Mouse (Mus musculus): ENCODE measurements around the gene Hoxd10. TPM values are rescaled to one million over a fixed set of nuclear protein-coding genes. Genes with fewer than 3 reads are reported as not detected.

The Hoxd10 gene
- polyA plus RNA-seq, 1 experiment from 2014 or later = not detected

GRCm38 (mm10) chr2:74690338-74690716 is 1.4 kb upstream of the Hoxd10 start:
- Histone ChIP-seq H3K4me1 (replicated peaks; ENCODE audit: control insufficient read depth, insufficient read depth) (no peaks in the 10 kb centered on the region), H3K4me3 (ENCODE audit: low read depth, low read length) (no peak overlapping the region)
- no peak for ATAC-seq (ENCODE audit: low FRiP score, low TSS enrichment)

GRCm38 (mm10) chr2:74691995-74692807 is 477 bp downstream of the Hoxd10 start:
- 6% methylated on average over 35 of the region's 35 CpGs for WGBS
- no peak overlapping the region for H3K4me2 ChIP-seq (replicated peaks; ENCODE audit: low read depth)

More at GRCm38 (mm10) chr2:74690338-74690716, 1.4 kb upstream of the Hoxd10 start:
- H3K4me2 ChIP-seq (replicated peaks; ENCODE audit: low read depth) = no peak overlapping the region
- 9% methylated on average over 8 of the region's 8 CpGs for WGBS
- TF ChIP-seq CTCF (IDR thresholded peaks at IDR 0.05; ENCODE audit: low read depth) (no peak), EP300 (optimal IDR thresholded peaks at IDR 0.05) (no peak)
- peaks cover 40% of the 10 kb centered on the region for H3K27me3 ChIP-seq (ENCODE audit: control insufficient read depth, insufficient read depth, low read length)
- H3K9ac ChIP-seq (ENCODE audit: low read length) = no peak overlapping the region
- H3K36me3 ChIP-seq (ENCODE audit: control insufficient read depth, insufficient read depth, low read length) = no peaks in the 10 kb centered on the region
- no peaks in the 10 kb centered on the region for H3K9me3 ChIP-seq (ENCODE audit: control insufficient read depth, low read length)
- H3K27ac ChIP-seq (replicated peaks) = no peak overlapping the region
- DNase-seq (ENCODE audit: low spot score) = no peak

GRCm38 (mm10) chr2:74692808-74693431 is 1.2 kb downstream of the Hoxd10 start:
- no peak overlapping the region for H3K4me2 ChIP-seq (replicated peaks; ENCODE audit: low read depth)
- H3K36me3 ChIP-seq (ENCODE audit: control insufficient read depth, insufficient read depth, low read length) = no peaks in the 10 kb centered on the region
- no peaks in the 10 kb centered on the region for H3K9me3 ChIP-seq (ENCODE audit: control insufficient read depth, low read length)
- H3K27ac ChIP-seq (replicated peaks) = no peak overlapping the region
- H3K4me3 ChIP-seq (ENCODE audit: low read depth, low read length) = peak overlapping the region; percentile 8; the same call in 1 of the 2 replicates
- no peak for DNase-seq (ENCODE audit: low spot score)
- 3% methylated on average over 20 of the region's 20 CpGs for WGBS
- H3K9ac ChIP-seq (ENCODE audit: low read length) = no peak overlapping the region
- peaks cover 32% of the 10 kb centered on the region for H3K27me3 ChIP-seq (ENCODE audit: control insufficient read depth, insufficient read depth, low read length)
- no peak for ATAC-seq (ENCODE audit: low FRiP score, low TSS enrichment)
- H3K4me1 ChIP-seq (replicated peaks; ENCODE audit: control insufficient read depth, insufficient read depth) = no peaks in the 10 kb centered on the region
- TF ChIP-seq EP300 (optimal IDR thresholded peaks at IDR 0.05) (no peak), CTCF (IDR thresholded peaks at IDR 0.05; ENCODE audit: low read depth) (no peak)

More at GRCm38 (mm10) chr2:74691995-74692807, 477 bp downstream of the Hoxd10 start:
- H3K4me1 ChIP-seq (replicated peaks; ENCODE audit: control insufficient read depth, insufficient read depth) = no peaks in the 10 kb centered on the region
- DNase-seq (ENCODE audit: low spot score) (no peak), ATAC-seq (ENCODE audit: low FRiP score, low TSS enrichment) (no peak)
- H3K4me3 ChIP-seq (ENCODE audit: low read depth, low read length) = peak overlapping the region; percentile 8; the same call in 1 of the 2 replicates
- no peak overlapping the region for H3K27ac ChIP-seq (replicated peaks)
- H3K27me3 ChIP-seq (ENCODE audit: control insufficient read depth, insufficient read depth, low read length) = peaks cover 35% of the 10 kb centered on the region
- TF ChIP-seq CTCF (IDR thresholded peaks at IDR 0.05; ENCODE audit: low read depth) (no peak), EP300 (optimal IDR thresholded peaks at IDR 0.05) (no peak)
- no peaks in the 10 kb centered on the region for H3K9me3 ChIP-seq (ENCODE audit: control insufficient read depth, low read length)
- H3K36me3 ChIP-seq (ENCODE audit: control insufficient read depth, insufficient read depth, low read length) = no peaks in the 10 kb centered on the region
- no peak overlapping the region for H3K9ac ChIP-seq (ENCODE audit: low read length)

GRCm38 (mm10) chr2:74693432-74693827 is 1.7 kb downstream of the Hoxd10 start:
- Histone ChIP-seq H3K4me2 (replicated peaks; ENCODE audit: low read depth) (no peak overlapping the region), H3K4me1 (replicated peaks; ENCODE audit: control insufficient read depth, insufficient read depth) (no peaks in the 10 kb centered on the region), H3K27me3 (ENCODE audit: control insufficient read depth, insufficient read depth, low read length) (peaks cover 32% of the 10 kb centered on the region), H3K27ac (replicated peaks) (no peak overlapping the region), H3K36me3 (ENCODE audit: control insufficient read depth, insufficient read depth, low read length) (no peaks in the 10 kb centered on the region), H3K9me3 (ENCODE audit: control insufficient read depth, low read length) (no peaks in the 10 kb centered on the region), H3K9ac (ENCODE audit: low read length) (no peak overlapping the region), H3K4me3 (ENCODE audit: low read depth, low read length) (no peak overlapping the region)
- no peak for ATAC-seq (ENCODE audit: low FRiP score, low TSS enrichment)
- TF ChIP-seq EP300 (optimal IDR thresholded peaks at IDR 0.05) (no peak), CTCF (IDR thresholded peaks at IDR 0.05; ENCODE audit: low read depth) (no peak)
- WGBS = 7% methylated on average over 4 of the region's 4 CpGs
- no peak for DNase-seq (ENCODE audit: low spot score)

GRCm38 (mm10) chr2:74694066-74694465 is 2.3 kb downstream of the Hoxd10 start:
- H3K9me3 ChIP-seq (ENCODE audit: control insufficient read depth, low read length) = no peaks in the 10 kb centered on the region
- no peak overlapping the region for H3K4me3 ChIP-seq (ENCODE audit: low read depth, low read length)
- H3K9ac ChIP-seq (ENCODE audit: low read length) = no peak overlapping the region
- no peaks in the 10 kb centered on the region for H3K36me3 ChIP-seq (ENCODE audit: control insufficient read depth, insufficient read depth, low read length)
- no peak overlapping the region for H3K27ac ChIP-seq (replicated peaks)
- no peak overlapping the region for H3K4me2 ChIP-seq (replicated peaks; ENCODE audit: low read depth)
- DNase-seq (ENCODE audit: low spot score) (no peak), ATAC-seq (ENCODE audit: low FRiP score, low TSS enrichment) (no peak)
- H3K4me1 ChIP-seq (replicated peaks; ENCODE audit: control insufficient read depth, insufficient read depth) = no peaks in the 10 kb centered on the region
- peaks cover 37% of the 10 kb centered on the region for H3K27me3 ChIP-seq (ENCODE audit: control insufficient read depth, insufficient read depth, low read length)
- no peak for TF ChIP-seq EP300 (optimal IDR thresholded peaks at IDR 0.05)
- TF ChIP-seq CTCF (IDR thresholded peaks at IDR 0.05; ENCODE audit: low read depth) = peak; percentile 48
- WGBS = 3% methylated on average over 16 of the region's 16 CpGs

GRCm38 (mm10) chr2:74695383-74695782 is 3.7 kb downstream of the Hoxd10 start:
- TF ChIP-seq EP300 (optimal IDR thresholded peaks at IDR 0.05) = no peak
- no peak for TF ChIP-seq CTCF (IDR thresholded peaks at IDR 0.05; ENCODE audit: low read depth)
- H3K4me2 ChIP-seq (replicated peaks; ENCODE audit: low read depth) = no peak overlapping the region
- no peak for DNase-seq (ENCODE audit: low spot score)
- H3K4me3 ChIP-seq (ENCODE audit: low read depth, low read length) = no peak overlapping the region
- ATAC-seq (ENCODE audit: low FRiP score, low TSS enrichment) = no peak
- no peaks in the 10 kb centered on the region for H3K4me1 ChIP-seq (replicated peaks; ENCODE audit: control insufficient read depth, insufficient read depth)
- no peak overlapping the region for H3K9ac ChIP-seq (ENCODE audit: low read length)
- 0% methylated on average over 1 of the region's 1 CpGs for WGBS
- H3K36me3 ChIP-seq (ENCODE audit: control insufficient read depth, insufficient read depth, low read length) = no peaks in the 10 kb centered on the region
- no peak overlapping the region for H3K27ac ChIP-seq (replicated peaks)
- H3K27me3 ChIP-seq (ENCODE audit: control insufficient read depth, insufficient read depth, low read length) = peaks cover 41% of the 10 kb centered on the region
- H3K9me3 ChIP-seq (ENCODE audit: control insufficient read depth, low read length) = no peaks in the 10 kb centered on the region
